Mouse (Mus musculus): ENCODE measurements around the gene Adm.

GRCm38 (mm10) chr7:110584159-110584558, 43.3 kb upstream of the Adm start:
- TF ChIP-seq POLR2A (IDR thresholded peaks at IDR 0.05; ENCODE audit: borderline replicate concordance, extremely low read depth, insufficient read depth, insufficient read length, poor library complexity, severe bottlenecking): no peak
- no peak for TF ChIP-seq CTCF (IDR thresholded peaks at IDR 0.05; ENCODE audit: borderline replicate concordance, extremely low read depth, insufficient read depth, insufficient read length)

Measured in brain, embryonic 14.5 days (tissue).